Mouse (Mus musculus) stomach, adult 2 months (tissue): ENCODE results near the gene Cdkl1. TPM values are rescaled to one million over a fixed set of nuclear protein-coding genes. Genes with fewer than 3 reads are reported as not detected.

Experiments
- polyA plus RNA-seq: library from polyadenylated mRNA; depleted of rRNA; stranded (reverse); fragments of >200 nt; gene quantifications from 2 replicates; pipeline ENCODE4 v1.2.3, GENCODE M21; 2012; rRNA removed

Cdkl1 gene
- 0.23 and 0.25 TPM in 2 replicates for polyA plus RNA-seq

DNA sequence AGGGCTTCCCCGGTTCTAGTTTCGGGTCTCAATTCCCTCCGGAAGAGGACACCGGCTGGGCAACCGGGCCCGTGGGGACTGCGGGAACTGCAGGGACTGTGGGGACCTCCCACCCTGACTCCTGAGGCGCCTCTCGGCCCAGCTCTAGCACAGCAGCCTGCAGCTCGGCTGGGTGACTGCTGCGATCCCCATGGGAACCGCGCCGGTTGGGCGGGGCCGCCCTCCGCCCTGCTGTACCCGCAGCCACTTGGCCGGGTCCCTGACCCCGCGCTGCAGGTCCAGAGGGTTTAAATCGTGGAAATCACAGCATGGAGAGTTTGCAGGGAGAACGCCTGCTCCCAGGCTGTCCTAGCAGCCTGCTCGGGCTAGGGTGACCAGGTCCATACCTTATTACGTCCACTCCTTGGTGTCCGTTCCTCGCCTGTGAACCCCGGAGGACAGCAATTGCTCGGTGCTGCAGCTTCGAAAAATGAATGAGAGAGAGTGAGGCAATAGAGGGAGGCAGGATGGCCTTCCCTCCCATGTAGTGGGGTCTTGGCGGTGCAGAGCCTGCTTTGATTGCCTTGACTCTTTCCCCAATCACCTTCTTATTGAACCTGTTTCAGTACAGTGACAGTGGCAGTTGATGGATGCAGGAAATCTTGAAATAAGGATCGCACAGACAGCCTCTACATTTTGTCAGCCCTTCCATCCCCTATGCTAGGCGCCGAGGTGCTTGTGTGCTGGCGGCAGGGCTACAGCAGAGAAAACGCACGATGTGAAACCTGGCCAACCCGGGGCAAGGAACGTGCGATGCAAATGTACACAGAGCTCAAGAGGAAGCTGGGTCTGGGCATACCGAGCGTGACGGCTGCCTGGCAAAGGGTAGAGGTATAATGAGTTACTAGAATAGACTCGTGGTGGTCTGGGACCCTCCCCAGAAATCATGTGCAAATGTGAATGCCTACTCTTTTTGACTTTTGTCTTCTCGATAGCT lies at the start of gene Cdkl1:
TSS of gene Cdkl1 (minus strand) at position 738 of the 976 bp plus-strand sequence.

GRCm38 (mm10) chr12:69724711-69725460 lies 66.2 kb downstream of the Cdkl1 start, which contains the start of the genes L2hgdh and Atp5s:
Gene L2hgdh, minus strand, starts transcription at chr12:69724873.
Gene Atp5s, plus strand, starts transcription at chr12:69724950.

Other genes with a start within 250 kb of the Cdkl1 start
- 5.6 and 5.8 TPM in 2 replicates for gene Vcpkmt, start 208.2 kb downstream of the Cdkl1 start, polyA plus RNA-seq
- 2.5 and 2.7 TPM in 2 replicates for gene Sos2, start 109.4 kb downstream of the Cdkl1 start, polyA plus RNA-seq
- 2.4 and 2.6 TPM in 2 replicates for gene L2hgdh, start 66.4 kb downstream of the Cdkl1 start, polyA plus RNA-seq
- gene Atp5s, start 66.3 kb downstream of the Cdkl1 start, polyA plus RNA-seq = 3.0 and 4.5 TPM in 2 replicates
- 0.35 and 0.42 TPM in 2 replicates for gene Atl1, start 101.3 kb upstream of the Cdkl1 start, polyA plus RNA-seq
- gene Map4k5, start 101.9 kb upstream of the Cdkl1 start, polyA plus RNA-seq = 2.9 and 3.5 TPM in 2 replicates
- gene Sav1, start 195.7 kb upstream of the Cdkl1 start, polyA plus RNA-seq = 1.0 and 2.3 TPM in 2 replicates